In the genomic region with DNA sequence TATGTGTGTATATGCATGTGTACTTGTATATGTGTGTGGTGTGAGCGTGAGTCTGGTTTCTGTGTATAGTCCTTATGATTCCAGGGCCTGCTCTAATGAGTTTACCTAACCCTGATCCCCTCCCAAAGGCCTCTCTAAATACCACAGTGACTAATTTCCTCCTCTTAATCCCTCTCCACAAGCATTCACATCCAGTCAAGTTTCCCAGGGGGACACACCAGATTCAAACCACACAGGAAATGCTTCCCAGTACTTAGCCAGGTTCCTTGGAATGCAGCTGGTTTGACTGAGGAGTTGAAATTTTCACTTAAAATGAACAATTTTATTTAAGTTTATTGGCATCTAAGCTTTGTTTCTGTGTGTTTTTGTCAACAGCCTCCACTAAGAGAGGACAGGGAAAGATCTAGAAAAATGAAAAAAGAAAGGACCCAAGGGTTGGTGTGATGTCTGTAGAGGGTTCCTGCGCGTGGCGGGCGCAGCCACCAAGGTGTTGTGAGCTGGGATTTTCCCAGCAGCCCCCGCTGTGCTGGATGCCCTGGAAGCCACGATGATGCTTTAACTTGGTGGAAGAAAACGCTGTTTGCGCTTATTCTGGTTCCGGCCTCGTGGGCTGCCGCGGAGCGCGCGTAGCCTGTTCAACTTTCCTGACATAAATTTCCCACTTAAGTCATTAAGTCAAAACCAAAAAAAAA, we compare ENCODE assay signal across 8 mouse cellular contexts. TPM values are rescaled to one million over a fixed set of nuclear protein-coding genes. Genes with fewer than 3 reads are reported as not detected.
A peak's percentile ranks its signal among the peaks of the same experiment; 100 is the strongest.
DNase-seq lines count a peak whose midpoint lies in the region; ATAC-seq and TF ChIP-seq lines count a peak whose summit lies in the region.

No protein-coding gene starts in this region.

- H3K4me1 ChIP-seq in liver, adult 2 months (ENCODE audit: control insufficient read depth, insufficient read depth, low read length) = peaks cover 17% of the 10 kb centered on the region
- H3K4me1 ChIP-seq in heart, embryonic 16.5 days (ENCODE audit: control insufficient read depth, insufficient read depth, low read length) = peaks cover 16% of the 10 kb centered on the region

- 21% methylated on average over 16 of the region's 16 CpGs for WGBS in liver, adult 2 months
- 12% methylated on average over 16 of the region's 16 CpGs for WGBS in heart, embryonic 16.5 days

- H3K9ac ChIP-seq in liver, adult 2 months (ENCODE audit: low read depth, low read length) = no peak overlapping the region
- H3K9ac ChIP-seq in heart, embryonic 16.5 days (ENCODE audit: low read length) = no peak overlapping the region; the same call in 1 of the 2 replicates

- ATAC-seq in heart, embryonic 16.5 days (replicated peaks; ENCODE audit: extremely low read depth, insufficient read depth, low FRiP score) = no peak
- peak; percentile 13 for ATAC-seq in megakaryocyte, adult 5-6 weeks (ENCODE audit: poor library complexity, severe bottlenecking)
- no peak for ATAC-seq in megakaryocyte-erythroid progenitor cell, adult 5-6 weeks (replicated peaks; ENCODE audit: low FRiP score, low TSS enrichment, poor library complexity, severe bottlenecking)

- no peaks in the 10 kb centered on the region for H3K9me3 ChIP-seq in heart, embryonic 16.5 days (replicated peaks; ENCODE audit: control insufficient read depth, low read length)

- intact Hi-C loops in left cerebral cortex, postnatal 14 days (cut with DNase I) = loop anchor here (1.0 to 5.0 kb wide), 2 partner anchors 57 to 108 kb away; no protein-coding TSS in a partner anchor

- H3K4me2 ChIP-seq in heart, embryonic 16.5 days (ENCODE audit: low read depth, low read length) = peak overlapping the region; percentile 67

- peak overlapping the region; percentile 17; the same call in 1 of the 2 replicates for H3K4me3 ChIP-seq in liver, adult 2 months (ENCODE audit: insufficient read depth, low read depth, low read length)
- peak overlapping the region; percentile 37 for H3K4me3 ChIP-seq in heart, embryonic 16.5 days (ENCODE audit: low read length)

- no peaks in the 10 kb centered on the region for H3K79me2 ChIP-seq in liver, adult 2 months (ENCODE audit: control insufficient read depth, insufficient read depth, low read length)

- H3K27me3 ChIP-seq in liver, adult 2 months (ENCODE audit: control insufficient read depth, insufficient read depth, low read length) = no peaks in the 10 kb centered on the region
- no peaks in the 10 kb centered on the region for H3K27me3 ChIP-seq in heart, embryonic 16.5 days (ENCODE audit: control insufficient read depth, insufficient read depth, low read length)

- no peaks in the 10 kb centered on the region for H3K36me3 ChIP-seq in liver, adult 2 months (ENCODE audit: control insufficient read depth, insufficient read depth, low read length)
- H3K36me3 ChIP-seq in heart, embryonic 16.5 days (ENCODE audit: control insufficient read depth, insufficient read depth) = no peaks in the 10 kb centered on the region

- TF ChIP-seq POLR2A in liver, adult 2 months (IDR thresholded peaks at IDR 0.05; ENCODE audit: extremely low read depth, insufficient read depth, low read length) = no peak

- H3K27ac ChIP-seq in liver, adult 2 months (replicated peaks; ENCODE audit: insufficient read depth, low read depth, low read length) = no peak overlapping the region
- no peak overlapping the region for H3K27ac ChIP-seq in heart, embryonic 16.5 days (ENCODE audit: low read length)

- no peak for DNase-seq in liver, adult 2 months (ENCODE audit: extremely low read depth, low read depth, low spot score)
- DNase-seq in liver (no peak), ZHBTc4 (ENCODE audit: low read depth, low spot score) (peak; percentile 25)
- DNase-seq in left cerebral cortex, postnatal 14 days (ENCODE audit: low spot score in 2 of 2) = no peak
- DNase-seq in cerebellum, adult 9-10 months = no peak

- no peak for TF ChIP-seq CTCF in liver, adult 2 months (IDR thresholded peaks at IDR 0.05; ENCODE audit: low read depth, low read length)

RNA-seq across cellular contexts. Expression of gene Il21r, which starts 22.5 kb away (rescaled TPM):
- total RNA-seq in liver, adult 2 months (2014; rRNA removed) = 0.09 and 0.67 TPM in 2 replicates
- 0.62 and 1.2 TPM in 2 replicates for polyA plus RNA-seq in liver, adult 2 months (2012; rRNA removed)
- 0.61 and 3.2 TPM in 2 replicates for polyA plus RNA-seq in heart, embryonic 16.5 days (2015; fragmentation: Nextera tagmentation; extraction: Ambion mirVana)
- total RNA-seq in megakaryocyte, adult 5-6 weeks (2015) = 0.62 and 0.83 TPM in 2 replicates
- total RNA-seq in megakaryocyte, adult 5-6 weeks (2017) = 1.8 and 2.2 TPM in 2 replicates
- total RNA-seq in left cerebral cortex, postnatal 14 days (2021) = 1 to 10 TPM in 1 of 2 experiments, under 1 TPM in 1; 0.72 to 1.0 TPM
- 0.74 and 1.8 TPM in 2 replicates for total RNA-seq in megakaryocyte-erythroid progenitor cell, adult 5-6 weeks (2014; fragmentation: Nextera tagmentation)
- total RNA-seq in megakaryocyte-erythroid progenitor cell, adult 5-6 weeks (2017) = 0.04 and 2.1 TPM in 2 replicates

RNA-seq across cellular contexts. Expression of gene Il4ra, which starts 28.9 kb away (rescaled TPM):
- 11.3 and 16.6 TPM in 2 replicates for total RNA-seq in liver, adult 2 months (2014; rRNA removed)
- polyA plus RNA-seq in liver, adult 2 months (2012; rRNA removed) = 18.7 and 24.0 TPM in 2 replicates
- polyA plus RNA-seq in heart, embryonic 16.5 days (2015; fragmentation: Nextera tagmentation; extraction: Ambion mirVana) = 6.7 and 7.3 TPM in 2 replicates
- 11.9 and 15.9 TPM in 2 replicates for total RNA-seq in megakaryocyte, adult 5-6 weeks (2015)
- 29.8 and 31.7 TPM in 2 replicates for total RNA-seq in megakaryocyte, adult 5-6 weeks (2017)
- 1 to 10 TPM; 5.0 to 6.5 TPM for total RNA-seq in left cerebral cortex, postnatal 14 days (2021)
- total RNA-seq in megakaryocyte-erythroid progenitor cell, adult 5-6 weeks (2014; fragmentation: Nextera tagmentation) = 1.8 and 2.0 TPM in 2 replicates
- total RNA-seq in megakaryocyte-erythroid progenitor cell, adult 5-6 weeks (2017) = 2.2 and 3.2 TPM in 2 replicates
